Mouse (Mus musculus): ENCODE data around the gene Pcp2.
"Not testable (repeated sequence)": the region's sequence is repeated elsewhere in the genome, so short reads cannot be mapped to it uniquely, and the experiment has no call there.

Pcp2 gene

GRCm38 (mm10) chr8:3621199-3621970 lies 4.0 kb downstream of the Pcp2 start, which contains the start of the genes Xab2 and Pet100:
Gene Xab2, minus strand, starts transcription at chr8:3621316.
Gene Pet100, plus strand, starts transcription at chr8:3621548.
- DNase-seq (ENCODE audit: extremely low read depth, low read depth): peak; percentile 99

DNA sequence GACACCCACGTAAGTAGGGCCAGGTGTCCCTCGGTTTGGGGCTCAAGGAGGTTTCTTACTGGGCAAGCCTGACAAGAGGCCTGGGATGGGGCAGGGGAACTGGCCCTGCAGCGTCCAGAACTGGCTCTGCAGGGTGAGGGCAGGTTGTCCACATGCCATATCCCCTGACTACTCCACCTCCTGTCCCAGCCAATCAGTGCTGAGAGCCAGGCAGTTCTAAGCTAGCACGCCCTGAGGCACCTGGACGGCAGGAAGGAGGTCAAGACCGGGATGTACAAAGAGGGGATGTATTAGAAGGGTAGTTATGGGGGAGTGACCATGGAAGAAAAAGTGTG lies 15.6 kb downstream of the Pcp2 start:
- no peak for DNase-seq (ENCODE audit: extremely low read depth, low read depth)

DNA sequence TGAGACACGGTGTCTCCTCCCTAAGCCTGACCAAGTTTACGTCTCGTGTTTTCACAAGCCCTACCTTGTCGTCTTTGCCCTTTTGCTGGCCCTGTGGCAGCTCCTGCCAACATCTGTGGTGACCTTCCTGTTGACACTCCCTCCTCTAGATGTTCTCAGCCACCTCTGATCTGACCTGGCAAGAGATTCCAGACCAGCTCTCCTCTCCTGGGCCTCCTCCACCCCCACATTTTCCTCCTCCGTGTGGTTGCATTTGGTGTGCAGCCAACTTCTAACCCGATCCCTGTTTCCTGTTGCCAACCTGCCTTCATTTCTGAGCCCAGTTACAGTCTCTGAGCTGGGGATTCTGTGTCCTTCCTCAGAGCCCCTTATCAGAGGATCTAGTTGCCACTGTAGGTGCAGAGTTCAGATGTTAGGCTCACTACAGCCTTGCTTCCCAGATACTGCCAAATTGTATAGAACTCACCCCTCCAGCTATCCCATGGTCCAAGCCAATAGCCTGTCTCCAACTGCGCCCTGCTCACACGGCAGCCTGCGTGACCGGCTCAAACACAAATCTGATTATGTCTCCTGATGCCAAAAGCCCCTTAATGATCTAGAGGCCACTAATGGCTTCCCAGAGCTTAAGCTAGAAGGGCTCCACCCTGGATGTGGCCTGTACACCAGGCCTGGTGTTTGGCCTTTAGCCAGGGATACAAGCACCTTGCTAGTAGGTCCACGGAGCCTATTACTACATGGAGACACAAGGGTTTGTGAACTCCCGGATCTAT lies 16.1 kb downstream of the Pcp2 start:
- DNase-seq (ENCODE audit: extremely low read depth, low read depth): no peak

- no peak for DNase-seq (ENCODE audit: extremely low read depth, low read depth)
Observed at GRCm38 (mm10) chr8:3607822-3608221, 17.5 kb downstream of the Pcp2 start.

DNA sequence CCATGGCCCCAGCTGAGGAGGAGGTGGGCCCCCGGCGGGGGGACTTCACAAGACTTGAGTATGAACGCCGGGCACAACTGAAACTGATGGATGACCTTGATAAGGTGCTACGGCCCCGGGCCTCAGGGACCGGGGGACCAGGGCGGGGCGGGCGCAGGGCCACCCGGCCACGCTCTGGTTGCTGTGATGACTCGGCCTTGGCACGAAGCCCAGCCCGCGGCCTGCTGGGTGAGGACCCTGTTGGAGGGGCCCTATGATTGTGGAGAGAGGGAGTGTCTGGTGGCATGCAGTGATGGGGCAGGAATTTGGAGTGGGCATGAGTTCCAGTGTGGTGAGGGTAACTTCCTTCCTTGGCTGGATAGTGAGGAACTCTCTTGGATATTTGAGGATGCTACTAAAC lies 18.8 kb downstream of the Pcp2 start:
- no peak for DNase-seq (ENCODE audit: extremely low read depth, low read depth)

GRCm38 (mm10) chr8:3603439-3603838 lies 21.9 kb downstream of the Pcp2 start:
- no peak for DNase-seq (ENCODE audit: extremely low read depth, low read depth)

DNA sequence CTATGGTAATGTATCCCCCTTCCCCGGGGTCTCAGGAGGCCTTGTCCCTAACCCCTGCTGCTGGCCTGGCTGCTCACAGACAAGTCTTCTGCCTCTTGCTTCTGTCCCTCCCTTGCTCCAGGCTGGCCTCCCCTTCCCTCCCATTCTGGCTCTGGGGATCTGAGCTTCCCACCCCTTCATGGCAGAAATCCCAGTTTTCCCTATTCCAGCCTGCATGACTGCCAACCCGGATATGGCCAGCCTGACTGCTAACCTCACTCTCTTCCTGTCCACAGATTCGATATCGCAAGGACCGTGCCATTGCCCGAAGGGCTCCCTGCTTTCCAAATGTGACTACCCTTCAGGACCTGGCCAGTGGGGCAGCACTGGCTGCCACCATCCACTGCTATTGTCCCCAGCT lies 24.9 kb downstream of the Pcp2 start:
- DNase-seq (ENCODE audit: extremely low read depth, low read depth): no peak

DNA sequence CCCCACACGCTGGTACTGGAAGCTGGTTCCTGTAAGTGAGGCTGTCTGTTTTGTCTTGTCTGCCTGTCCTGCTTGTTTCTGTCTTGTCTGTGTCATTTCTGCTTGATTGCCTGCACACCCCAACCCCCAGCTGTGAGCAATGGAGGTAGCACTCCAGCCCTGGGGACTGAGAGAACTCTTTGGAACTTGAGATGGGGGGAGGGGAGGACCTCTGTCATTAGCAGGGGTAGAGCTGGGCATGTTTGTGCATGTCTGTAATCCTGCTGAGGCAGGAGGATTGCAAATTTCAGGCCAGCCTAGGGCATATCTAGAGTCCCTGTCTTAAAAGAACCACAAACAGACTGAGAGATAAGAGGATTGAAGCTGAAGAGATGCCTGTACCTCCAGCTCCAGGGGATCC lies 26.1 kb downstream of the Pcp2 start:
- no peak for DNase-seq (ENCODE audit: extremely low read depth, low read depth)

- no peak for DNase-seq (ENCODE audit: extremely low read depth, low read depth)
Observed at GRCm38 (mm10) chr8:3598054-3598453, 27.3 kb downstream of the Pcp2 start.

GRCm38 (mm10) chr8:3594466-3594865 lies 30.9 kb downstream of the Pcp2 start:
- DNase-seq (ENCODE audit: extremely low read depth, low read depth): no peak

GRCm38 (mm10) chr8:3593470-3593869 lies 31.9 kb downstream of the Pcp2 start:
- no peak for DNase-seq (ENCODE audit: extremely low read depth, low read depth)

DNA sequence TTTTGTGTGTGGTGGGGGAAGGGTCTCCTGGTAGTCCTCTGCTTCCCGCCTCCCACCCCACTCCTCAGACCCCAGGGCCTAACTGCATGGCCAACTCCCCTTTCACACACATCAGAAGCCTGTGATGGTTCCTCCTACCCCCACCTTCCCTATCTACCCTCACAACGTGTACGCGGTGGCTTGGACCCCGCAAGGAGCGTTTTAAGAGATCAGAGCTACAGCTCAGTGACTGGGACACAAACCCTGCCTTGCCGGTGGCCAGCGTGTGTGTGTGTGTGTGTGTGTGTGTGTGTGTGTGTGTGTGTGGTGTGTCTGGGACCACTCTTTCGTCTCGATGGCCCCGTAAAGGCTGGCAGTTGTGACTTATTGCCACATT lies 37.1 kb downstream of the Pcp2 start:
- DNase-seq (ENCODE audit: extremely low read depth, low read depth): no peak

DNA sequence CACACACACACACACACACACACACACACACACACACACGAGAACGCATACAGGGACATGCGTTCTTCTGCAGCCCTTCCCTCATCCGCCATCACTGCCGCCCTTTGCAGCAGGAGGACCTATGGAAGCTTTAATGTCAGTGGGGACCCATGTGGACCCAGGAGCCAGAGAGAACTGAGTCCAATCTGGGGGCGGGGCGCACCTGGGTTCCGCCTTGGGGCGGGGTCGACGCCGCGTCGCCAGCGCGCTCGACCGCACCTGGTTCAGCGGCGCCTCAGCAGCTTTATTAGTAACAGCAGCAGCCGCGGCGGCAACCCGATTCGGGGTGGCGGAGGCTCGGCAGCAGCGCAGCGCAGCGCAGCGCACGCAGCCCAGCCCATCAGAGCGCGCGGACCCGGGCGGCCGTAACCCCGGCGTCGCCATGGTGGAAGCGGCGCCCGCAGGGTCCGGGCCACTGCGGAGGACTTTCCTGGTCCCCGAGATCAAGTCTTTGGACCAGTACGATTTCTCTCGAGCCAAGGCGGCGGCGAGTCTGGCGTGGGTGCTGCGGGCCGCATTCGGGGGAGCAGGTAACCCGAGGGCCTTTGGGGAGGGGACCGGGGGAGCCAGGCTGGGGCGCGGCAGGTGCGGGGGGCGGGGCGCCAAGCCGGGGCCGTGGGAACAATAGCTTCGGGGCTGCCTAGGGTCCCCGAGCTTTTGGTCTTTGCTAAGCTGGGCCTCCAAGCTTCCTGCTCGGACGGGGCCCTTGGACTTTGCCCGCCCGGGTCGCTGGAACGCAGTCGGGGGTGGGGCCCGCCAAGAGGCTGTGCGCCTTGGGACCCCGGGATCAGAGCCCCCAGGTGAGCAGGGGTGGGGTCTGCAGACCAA lies 37.7 kb downstream of the Pcp2 start:
- DNase-seq (ENCODE audit: extremely low read depth, low read depth): no peak

- no peak for DNase-seq (ENCODE audit: extremely low read depth, low read depth)
Observed at GRCm38 (mm10) chr8:3586993-3587390, 38.4 kb downstream of the Pcp2 start, which contains the start of gene Camsap3. Gene Camsap3, plus strand, starts transcription at chr8:3587293.

DNA sequence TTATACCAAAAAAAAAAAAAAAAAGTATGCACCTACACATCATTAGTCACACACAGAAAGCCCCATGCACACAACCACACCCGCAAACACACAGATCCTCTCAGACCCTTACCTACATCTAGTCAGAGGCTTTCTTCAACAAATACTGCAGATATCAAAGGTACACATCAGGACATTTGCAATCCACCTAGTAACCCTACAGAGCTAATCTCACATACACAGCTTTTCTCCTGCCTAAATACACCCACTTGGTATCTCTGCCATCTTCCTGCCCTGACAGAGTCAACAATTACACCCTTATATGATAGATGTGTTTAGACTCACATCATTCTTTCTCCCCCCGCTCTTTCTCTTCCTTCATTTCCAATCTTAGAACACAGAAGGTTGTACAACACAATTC lies 38.9 kb downstream of the Pcp2 start:
- DNase-seq (ENCODE audit: extremely low read depth, low read depth): no peak

- not testable (repeated sequence) for DNase-seq (ENCODE audit: extremely low read depth, low read depth)
Observed at GRCm38 (mm10) chr8:3581961-3582360, 43.4 kb downstream of the Pcp2 start.

GRCm38 (mm10) chr8:3579390-3580364 lies 45.7 kb downstream of the Pcp2 start:
- no peak for DNase-seq (ENCODE audit: extremely low read depth, low read depth)

DNA sequence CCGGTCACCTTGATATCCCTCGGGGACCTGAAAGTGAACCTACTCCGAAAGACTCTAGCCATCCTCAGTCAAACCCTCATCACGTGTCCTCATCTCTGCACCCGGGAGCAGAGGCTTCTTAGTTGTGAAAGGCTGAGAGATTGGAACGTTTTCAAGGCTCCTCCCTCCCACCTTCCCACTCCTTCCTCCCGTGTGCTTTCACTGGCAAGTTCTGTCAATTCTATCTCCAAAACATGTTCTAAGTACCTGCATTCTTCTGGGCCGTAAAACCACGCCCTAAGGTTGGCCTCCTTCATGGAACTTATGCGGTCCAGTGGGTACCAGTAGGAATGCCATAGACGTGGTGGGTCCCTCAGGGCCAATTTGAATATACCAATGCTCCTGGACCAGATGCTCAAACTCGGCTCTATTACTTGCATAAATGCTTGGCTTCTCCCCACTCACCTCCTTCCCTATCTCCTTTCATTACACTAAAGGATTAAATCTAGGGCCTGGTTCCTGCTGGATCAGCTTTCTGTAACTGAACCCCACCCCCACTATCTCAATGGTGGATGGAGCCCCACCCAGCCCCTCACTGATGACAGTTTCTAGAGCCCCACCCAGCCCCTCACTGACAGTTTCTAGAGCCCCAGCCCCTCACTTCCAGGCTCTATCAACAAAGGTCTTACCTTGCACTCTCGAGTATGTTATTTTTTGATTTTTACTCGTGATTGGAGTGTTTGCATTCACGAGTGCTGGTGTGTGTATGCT lies 49.0 kb downstream of the Pcp2 start:
- no peak for DNase-seq (ENCODE audit: extremely low read depth, low read depth)

- no peak for DNase-seq (ENCODE audit: extremely low read depth, low read depth)
Observed at GRCm38 (mm10) chr8:3574546-3574945, 50.8 kb downstream of the Pcp2 start.
